Mouse (Mus musculus) intestine, postnatal 0 days (tissue): Measurements from ENCODE around the gene Oas3. TPM values are rescaled to one million over a fixed set of nuclear protein-coding genes. Genes with fewer than 3 reads are reported as not detected.

Experiments used
- ATAC-seq: fragments of 200-750 bp; cut with Nextera tagmentation; 2 replicates; pipeline ENCODE4 v1.8.0; 2017; ENCODE audit warnings: mild to moderate bottlenecking, moderate TSS enrichment, moderate library complexity
- H3K27ac ChIP-seq: fragments of 300-500 bp; sonication (generic); 2 replicates; pipeline ENCODE4 v1.5.1; 2014; ENCODE audit warnings: mild to moderate bottlenecking, low read depth, low read length, moderate library complexity
- H3K27me3 ChIP-seq: fragments of 300-500 bp; sonication (generic); replicated peaks from 2 replicates; pipeline ENCODE4 v1.6.1; 2014; ENCODE audit warnings: low read length, mixed read lengths; ENCODE audit not compliant: control insufficient read depth, insufficient read depth
- H3K36me3 ChIP-seq: fragments of 300-500 bp; sonication (generic); 2 replicates; pipeline ENCODE4 v1.6.1; 2014; ENCODE audit warnings: mild to moderate bottlenecking, moderate library complexity; ENCODE audit not compliant: control insufficient read depth, insufficient read depth
- H3K4me1 ChIP-seq: fragments of 300-500 bp; sonication (generic); replicated peaks from 2 replicates; pipeline ENCODE4 v1.6.1; 2014; ENCODE audit warnings: antibody characterized with exemption, low read length, mixed read lengths; ENCODE audit not compliant: control insufficient read depth, insufficient read depth
- H3K4me2 ChIP-seq: fragments of 300-500 bp; sonication (generic); replicated peaks from 2 replicates; pipeline ENCODE4 v1.6.1; 2014; ENCODE audit warnings: low read depth, mild to moderate bottlenecking, moderate library complexity
- H3K4me3 ChIP-seq: fragments of 300-500 bp; sonication (generic); 2 replicates; pipeline ENCODE4 v1.5.1; 2014; ENCODE audit warnings: low read depth, low read length
- H3K9ac ChIP-seq: fragments of 300-500 bp; sonication (generic); 2 replicates; pipeline ENCODE4 v1.6.1; 2014; ENCODE audit warnings: mild to moderate bottlenecking, low read depth, low read length
- H3K9me3 ChIP-seq: fragments of 300-500 bp; sonication (generic); 2 replicates; pipeline ENCODE4 v1.6.1; 2016; ENCODE audit warnings: mixed run types; ENCODE audit not compliant: control insufficient read depth
- CTCF ChIP-seq: sonication (generic); IDR thresholded peaks from 2 replicates; pipeline ENCODE4 v1.5.1; 2016; ENCODE audit warnings: low read depth, mild to moderate bottlenecking, control low read depth, antibody characterized with exemption, moderate library complexity
- WGBS: fragments of 180-500 bp; shearing (Covaris S2); extraction: QIAGEN DNeasy Blood & Tissue Kit; methylation state at CpG from one replicate; pipeline ENCODE4 v1.1.7; 2014; 5-methylcytosine and 5-hydroxymethylcytosine counted together
- polyA plus RNA-seq: library from polyadenylated mRNA; unstranded; fragments of >200 nt; fragmentation: Nextera tagmentation; extraction: Ambion mirVana; gene quantifications from 2 replicates; pipeline ENCODE4 v1.2.1, GENCODE M21; 2015

Oas3 gene
- polyA plus RNA-seq, 1 experiment from 2014 or later: 0.66 TPM

GRCm38 (mm10) chr5:120769396-120769795 is 8.1 kb downstream of the Oas3 start:
- no peaks in the 10 kb centered on the region for H3K27me3 ChIP-seq
- no peaks in the 10 kb centered on the region for H3K36me3 ChIP-seq
- no peak overlapping the region for H3K27ac ChIP-seq
- H3K4me2 ChIP-seq: no peak overlapping the region
- ATAC-seq: no peak
- H3K4me1 ChIP-seq: no peaks in the 10 kb centered on the region
- TF ChIP-seq CTCF: no peak
- 61% methylated on average over 3 of the region's 3 CpGs for WGBS
- H3K9me3 ChIP-seq: no peaks in the 10 kb centered on the region
- H3K9ac ChIP-seq: no peak overlapping the region
- H3K4me3 ChIP-seq: no peak overlapping the region

- TF ChIP-seq CTCF: no peak
- H3K9ac ChIP-seq: no peak overlapping the region
- 75% methylated on average over 8 of the region's 8 CpGs for WGBS
- H3K4me2 ChIP-seq: no peak overlapping the region
- H3K4me3 ChIP-seq: no peak overlapping the region
- no peak overlapping the region for H3K27ac ChIP-seq
- no peaks in the 10 kb centered on the region for H3K9me3 ChIP-seq
- no peaks in the 10 kb centered on the region for H3K27me3 ChIP-seq
- ATAC-seq: no peak
- H3K4me1 ChIP-seq: no peaks in the 10 kb centered on the region
- no peaks in the 10 kb centered on the region for H3K36me3 ChIP-seq
Measured at GRCm38 (mm10) chr5:120765010-120765409, 12.5 kb downstream of the Oas3 start.

- no peak overlapping the region for H3K27ac ChIP-seq
- no peak for ATAC-seq
- H3K4me2 ChIP-seq: no peak overlapping the region
- WGBS: 31% methylated on average over 6 of the region's 6 CpGs
- no peaks in the 10 kb centered on the region for H3K9me3 ChIP-seq
- H3K27me3 ChIP-seq: no peaks in the 10 kb centered on the region
- H3K36me3 ChIP-seq: no peaks in the 10 kb centered on the region
- no peak for TF ChIP-seq CTCF
- no peak overlapping the region for H3K4me3 ChIP-seq
- H3K9ac ChIP-seq: no peak overlapping the region
- no peaks in the 10 kb centered on the region for H3K4me1 ChIP-seq
Measured at GRCm38 (mm10) chr5:120761901-120762300, 15.6 kb downstream of the Oas3 start.

- Histone ChIP-seq H3K27me3 (no peaks in the 10 kb centered on the region), H3K27ac (no peak overlapping the region), H3K9ac (no peak overlapping the region), H3K4me3 (no peak overlapping the region), H3K9me3 (no peaks in the 10 kb centered on the region), H3K36me3 (no peaks in the 10 kb centered on the region), H3K4me2 (no peak overlapping the region), H3K4me1 (no peaks in the 10 kb centered on the region)
- no peak for ATAC-seq
- WGBS: 80% methylated on average over 4 of the region's 4 CpGs
- no peak for TF ChIP-seq CTCF
Measured at GRCm38 (mm10) chr5:120754215-120754614, 23.2 kb downstream of the Oas3 start.

GRCm38 (mm10) chr5:120752786-120753185 is 24.7 kb downstream of the Oas3 start:
- Histone ChIP-seq H3K9me3 (no peaks in the 10 kb centered on the region), H3K36me3 (no peaks in the 10 kb centered on the region), H3K27ac (no peak overlapping the region), H3K27me3 (no peaks in the 10 kb centered on the region), H3K4me1 (no peaks in the 10 kb centered on the region), H3K4me2 (no peak overlapping the region), H3K4me3 (no peak overlapping the region), H3K9ac (no peak overlapping the region)
- TF ChIP-seq CTCF: no peak
- no peak for ATAC-seq
- WGBS: 66% methylated on average over 3 of the region's 3 CpGs

GRCm38 (mm10) chr5:120751206-120751605 is 26.3 kb downstream of the Oas3 start:
- H3K4me2 ChIP-seq: no peak overlapping the region

GRCm38 (mm10) chr5:120749688-120750087 is 27.8 kb downstream of the Oas3 start, which contains the start of gene Oas2:
TSS of gene Oas2 (minus strand) at chr5:120749853.
- no peaks in the 10 kb centered on the region for H3K9me3 ChIP-seq
- TF ChIP-seq CTCF: no peak
- H3K4me2 ChIP-seq: no peak within 1 kb of the TSS
- H3K4me3 ChIP-seq: no peak within 1 kb of the TSS
- ATAC-seq: no peak; the same call in 1 of the 2 replicates
- no peak within 1 kb of the TSS for H3K9ac ChIP-seq
- no peaks in the 10 kb centered on the region for H3K4me1 ChIP-seq
- 41% methylated on average over 5 of the region's 5 CpGs for WGBS
- H3K27ac ChIP-seq: no peak within 1 kb of the TSS
- H3K27me3 ChIP-seq: no peaks in the 10 kb centered on the region
- H3K36me3 ChIP-seq: no peaks in the 10 kb centered on the region

More at GRCm38 (mm10) chr5:120751206-120751605, 26.3 kb downstream of the Oas3 start:
- no peak overlapping the region for H3K4me3 ChIP-seq
- no peak for ATAC-seq
- 72% methylated on average over 3 of the region's 3 CpGs for WGBS
- no peaks in the 10 kb centered on the region for H3K4me1 ChIP-seq
- TF ChIP-seq CTCF: no peak
- H3K9me3 ChIP-seq: no peaks in the 10 kb centered on the region
- no peaks in the 10 kb centered on the region for H3K27me3 ChIP-seq
- no peaks in the 10 kb centered on the region for H3K36me3 ChIP-seq
- no peak overlapping the region for H3K9ac ChIP-seq
- no peak overlapping the region for H3K27ac ChIP-seq
